Mouse (Mus musculus) embryo, embryonic 10.5 days (tissue): ENCODE results near the gene Cdk5.

Experiments
- DNase-seq: peaks from one replicate; pipeline ENCODE4 v3.0.0-alpha.2; 2015; ENCODE audit warnings: low spot score

The Cdk5 gene

DNA sequence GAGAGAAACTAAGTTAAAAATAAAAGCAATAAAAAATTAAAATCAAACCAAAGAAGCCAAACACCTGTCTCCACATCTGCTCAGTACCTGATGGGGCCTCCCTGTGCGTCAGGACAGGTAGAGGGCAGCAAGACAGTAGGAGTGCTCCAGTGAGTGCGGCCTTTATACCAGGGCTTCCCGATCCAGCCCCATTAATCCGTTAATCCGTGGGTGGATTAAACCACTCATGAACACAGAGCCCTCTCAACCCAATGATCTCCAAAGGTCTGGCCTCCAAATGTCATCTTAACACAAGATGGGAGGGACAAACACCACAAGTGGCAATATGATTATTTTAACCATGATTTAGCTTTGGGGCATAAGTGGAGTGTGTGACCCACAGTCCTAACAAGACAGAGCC is 49.5 kb downstream of the Cdk5 start:
- DNase-seq, result no peak

DNA sequence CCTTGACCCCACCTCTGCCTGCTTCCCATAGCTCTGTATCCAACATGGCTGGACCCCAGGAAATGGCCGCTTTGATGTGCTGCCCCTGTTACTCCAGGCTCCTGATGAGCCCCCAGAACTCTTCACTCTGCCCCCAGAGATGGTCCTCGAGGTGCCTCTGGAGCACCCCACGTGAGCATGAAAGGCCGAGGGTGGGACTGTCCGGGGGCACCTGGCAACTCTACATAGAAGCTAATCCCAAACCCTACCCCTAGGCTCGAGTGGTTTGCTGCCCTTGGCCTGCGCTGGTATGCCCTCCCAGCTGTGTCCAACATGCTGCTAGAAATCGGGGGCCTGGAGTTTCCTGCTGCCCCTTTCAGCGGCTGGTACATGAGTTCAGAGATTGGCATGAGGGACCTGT is 53.6 kb downstream of the Cdk5 start:
- no peak for DNase-seq
